Mouse (Mus musculus): ENCODE results near the gene 1500011B03Rik. TPM values are rescaled to one million over a fixed set of nuclear protein-coding genes. Genes with fewer than 3 reads are reported as not detected.

Gene 1500011B03Rik
- polyA plus RNA-seq, 1 experiment from 2014 or later = 271 TPM

- ATAC-seq (replicated peaks) = no peak
- Histone ChIP-seq H3K36me3 (replicated peaks) (peaks cover 58% of the 10 kb centered on the region; the same call in 1 of the 2 replicates), H3K9ac (no peak overlapping the region), H3K9me3 (no peaks in the 10 kb centered on the region), H3K4me3 (no peak overlapping the region), H3K4me1 (peaks cover 20% of the 10 kb centered on the region), H3K27ac (no peak overlapping the region), H3K27me3 (replicated peaks) (no peaks in the 10 kb centered on the region), H3K4me2 (no peak overlapping the region)
- 39% methylated on average over 9 of the region's 9 CpGs for whole genome bisulfite sequencing
Measured at GRCm38 (mm10) chr5:114795653-114796052, 27.6 kb downstream of the 1500011B03Rik start.

- H3K4me1 ChIP-seq = peaks cover 20% of the 10 kb centered on the region
- ATAC-seq (replicated peaks) = no peak
- no peak overlapping the region for H3K9ac ChIP-seq
- peaks cover 54% of the 10 kb centered on the region; the same call in 1 of the 2 replicates for H3K36me3 ChIP-seq (replicated peaks)
- 40% methylated on average over 9 of the region's 9 CpGs for WGBS
- H3K9me3 ChIP-seq = no peaks in the 10 kb centered on the region
- H3K27me3 ChIP-seq (replicated peaks) = no peaks in the 10 kb centered on the region
- H3K4me3 ChIP-seq = no peak overlapping the region
- no peak overlapping the region for H3K27ac ChIP-seq
- H3K4me2 ChIP-seq = no peak overlapping the region
Measured at GRCm38 (mm10) chr5:114795231-114795630, 28.0 kb downstream of the 1500011B03Rik start.

GRCm38 (mm10) chr5:114794609-114795008 lies 28.7 kb downstream of the 1500011B03Rik start:
- Histone ChIP-seq H3K27me3 (replicated peaks) (no peaks in the 10 kb centered on the region), H3K9me3 (no peaks in the 10 kb centered on the region), H3K27ac (no peak overlapping the region), H3K4me1 (peaks cover 20% of the 10 kb centered on the region), H3K36me3 (replicated peaks) (peaks cover 49% of the 10 kb centered on the region; the same call in 1 of the 2 replicates), H3K4me2 (no peak overlapping the region), H3K4me3 (no peak overlapping the region), H3K9ac (no peak overlapping the region)
- ATAC-seq (replicated peaks) = no peak
- WGBS = 70% methylated on average over 4 of the region's 4 CpGs

GRCm38 (mm10) chr5:114793317-114793716 lies 30.0 kb downstream of the 1500011B03Rik start:
- Histone ChIP-seq H3K27me3 (replicated peaks) (no peaks in the 10 kb centered on the region), H3K9me3 (no peaks in the 10 kb centered on the region), H3K36me3 (replicated peaks) (peaks cover 43% of the 10 kb centered on the region; the same call in 1 of the 2 replicates), H3K9ac (no peak overlapping the region), H3K27ac (no peak overlapping the region), H3K4me2 (no peak overlapping the region), H3K4me3 (no peak overlapping the region), H3K4me1 (peaks cover 20% of the 10 kb centered on the region)
- 75% methylated on average over 7 of the region's 7 CpGs for WGBS
- no peak for ATAC-seq (replicated peaks)

- H3K4me1 ChIP-seq = peaks cover 8% of the 10 kb centered on the region; the same call in 1 of the 2 replicates
- H3K27me3 ChIP-seq (replicated peaks) = no peaks in the 10 kb centered on the region
- H3K36me3 ChIP-seq (replicated peaks) = peaks cover 11% of the 10 kb centered on the region; the same call in 1 of the 2 replicates
- H3K9me3 ChIP-seq = no peaks in the 10 kb centered on the region
- no peak overlapping the region for H3K9ac ChIP-seq
- H3K4me3 ChIP-seq = no peak overlapping the region
- H3K27ac ChIP-seq = no peak overlapping the region
- WGBS = 71% methylated on average over 5 of the region's 5 CpGs
- H3K4me2 ChIP-seq = no peak overlapping the region
- no peak for ATAC-seq (replicated peaks)
Measured at GRCm38 (mm10) chr5:114785196-114785595, 38.1 kb downstream of the 1500011B03Rik start.

GRCm38 (mm10) chr5:114784622-114785165 lies 38.6 kb downstream of the 1500011B03Rik start:
- H3K27me3 ChIP-seq (replicated peaks) = no peaks in the 10 kb centered on the region
- no peak for ATAC-seq (replicated peaks)
- no peak overlapping the region for H3K4me2 ChIP-seq
- no peak overlapping the region for H3K4me3 ChIP-seq
- WGBS = 74% methylated on average over 16 of the region's 16 CpGs
- H3K9me3 ChIP-seq = no peaks in the 10 kb centered on the region
- peaks cover 8% of the 10 kb centered on the region; the same call in 1 of the 2 replicates for H3K4me1 ChIP-seq
- no peak overlapping the region for H3K9ac ChIP-seq
- H3K27ac ChIP-seq = no peak overlapping the region
- H3K36me3 ChIP-seq (replicated peaks) = peaks cover 10% of the 10 kb centered on the region; the same call in 1 of the 2 replicates

- Histone ChIP-seq H3K4me3 (no peak overlapping the region), H3K4me2 (no peak overlapping the region), H3K9me3 (no peaks in the 10 kb centered on the region), H3K9ac (no peak overlapping the region), H3K27ac (no peak overlapping the region), H3K4me1 (peaks cover 13% of the 10 kb centered on the region), H3K36me3 (replicated peaks) (peaks cover 3% of the 10 kb centered on the region; the same call in 1 of the 2 replicates), H3K27me3 (replicated peaks) (no peaks in the 10 kb centered on the region)
- 81% methylated on average over 12 of the region's 12 CpGs for WGBS
- ATAC-seq (replicated peaks) = 0 out of 2 replicates have a peak, but pooled peaks have one; percentile 20
Measured at GRCm38 (mm10) chr5:114783405-114784163, 39.7 kb downstream of the 1500011B03Rik start.

- ATAC-seq (replicated peaks) = no peak
- H3K4me2 ChIP-seq = no peak overlapping the region
- no peak overlapping the region for H3K27ac ChIP-seq
- WGBS = 87% methylated on average over 9 of the region's 9 CpGs
- no peaks in the 10 kb centered on the region for H3K27me3 ChIP-seq (replicated peaks)
- H3K4me1 ChIP-seq = peaks cover 19% of the 10 kb centered on the region
- no peaks in the 10 kb centered on the region for H3K9me3 ChIP-seq
- H3K9ac ChIP-seq = no peak overlapping the region
- H3K36me3 ChIP-seq (replicated peaks) = peaks cover 3% of the 10 kb centered on the region; the same call in 1 of the 2 replicates
- no peak overlapping the region for H3K4me3 ChIP-seq
Measured at GRCm38 (mm10) chr5:114782991-114783390, 40.3 kb downstream of the 1500011B03Rik start.

- ATAC-seq (replicated peaks) = no peak
- peaks cover 38% of the 10 kb centered on the region for H3K4me1 ChIP-seq
- WGBS = 85% methylated on average over 7 of the region's 7 CpGs
Measured at GRCm38 (mm10) chr5:114780912-114781311, 42.4 kb downstream of the 1500011B03Rik start.

GRCm38 (mm10) chr5:114779956-114780489 lies 43.2 kb downstream of the 1500011B03Rik start:
- no peak for ATAC-seq (replicated peaks)
- H3K4me1 ChIP-seq = peaks cover 39% of the 10 kb centered on the region
- no peaks in the 10 kb centered on the region for H3K9me3 ChIP-seq
- H3K27me3 ChIP-seq (replicated peaks) = no peaks in the 10 kb centered on the region
- H3K9ac ChIP-seq = no peak overlapping the region
- 84% methylated on average over 7 of the region's 7 CpGs for WGBS
- H3K4me3 ChIP-seq = no peak overlapping the region
- H3K27ac ChIP-seq = no peak overlapping the region
- H3K4me2 ChIP-seq = no peak overlapping the region
- no peaks in the 10 kb centered on the region for H3K36me3 ChIP-seq (replicated peaks)

More at GRCm38 (mm10) chr5:114780912-114781311, 42.4 kb downstream of the 1500011B03Rik start:
- H3K27me3 ChIP-seq (replicated peaks) = no peaks in the 10 kb centered on the region
- H3K9me3 ChIP-seq = no peaks in the 10 kb centered on the region
- no peak overlapping the region for H3K4me2 ChIP-seq
- H3K27ac ChIP-seq = no peak overlapping the region
- no peak overlapping the region for H3K9ac ChIP-seq
- no peak overlapping the region for H3K4me3 ChIP-seq
- H3K36me3 ChIP-seq (replicated peaks) = 0 out of 2 replicates have a peak, but pooled peaks cover 2% of the 10 kb centered on the region

GRCm38 (mm10) chr5:114776174-114776573 lies 47.1 kb downstream of the 1500011B03Rik start:
- no peak for ATAC-seq (replicated peaks)
- Histone ChIP-seq H3K9me3 (no peaks in the 10 kb centered on the region), H3K4me3 (peak overlapping the region; percentile 99), H3K36me3 (replicated peaks) (no peaks in the 10 kb centered on the region), H3K9ac (peak overlapping the region; percentile 9; the same call in 1 of the 2 replicates), H3K4me2 (peak overlapping the region; percentile 80), H3K27me3 (replicated peaks) (no peaks in the 10 kb centered on the region), H3K27ac (no peak overlapping the region), H3K4me1 (peaks cover 46% of the 10 kb centered on the region)
- 58% methylated on average over 7 of the region's 7 CpGs for WGBS

Data from midbrain, embryonic 15.5 days (tissue).